Mouse (Mus musculus) bone marrow, adult 2 months (tissue): ENCODE data around the gene Rtcb.

Source experiments
- CTCF ChIP-seq: fragments of 200-500 bp; IDR thresholded peaks from 2 replicates; pipeline ENCODE4 v1.5.1; 2011; ENCODE audit warnings: low read length, control low read depth; ENCODE audit not compliant: control insufficient read depth, insufficient read depth
- POLR2A ChIP-seq: fragments of 200-500 bp; IDR thresholded peaks from 2 replicates; pipeline ENCODE4 v1.6.1; 2011; ENCODE audit warnings: low read depth, mild to moderate bottlenecking, control low read depth, low read length, borderline replicate concordance; ENCODE audit not compliant: control insufficient read depth

- no peak for TF ChIP-seq POLR2A
- TF ChIP-seq CTCF = no peak
Observed at GRCm38 (mm10) chr10:85929208-85929591, 28.4 kb downstream of the Rtcb start.
